Mouse (Mus musculus) embryonic fibroblast, embryonic 13.5 days (primary cell): Measurements from ENCODE around the gene Zbtb48.
A peak's percentile ranks its signal among the peaks of the same experiment; 100 is the strongest.

Experiments used
- CTCF ChIP-seq: IDR thresholded peaks from 2 replicates; pipeline ENCODE4 v1.5.1; 2011; ENCODE audit warnings: mild to moderate bottlenecking, control low read depth, low read length, moderate library complexity, borderline replicate concordance; ENCODE audit not compliant: insufficient read depth
- POLR2A ChIP-seq: IDR thresholded peaks from 2 replicates; pipeline ENCODE4 v1.6.1; 2011; ENCODE audit warnings: low read depth, mild to moderate bottlenecking, control low read depth, low read length, moderate library complexity

DNA sequence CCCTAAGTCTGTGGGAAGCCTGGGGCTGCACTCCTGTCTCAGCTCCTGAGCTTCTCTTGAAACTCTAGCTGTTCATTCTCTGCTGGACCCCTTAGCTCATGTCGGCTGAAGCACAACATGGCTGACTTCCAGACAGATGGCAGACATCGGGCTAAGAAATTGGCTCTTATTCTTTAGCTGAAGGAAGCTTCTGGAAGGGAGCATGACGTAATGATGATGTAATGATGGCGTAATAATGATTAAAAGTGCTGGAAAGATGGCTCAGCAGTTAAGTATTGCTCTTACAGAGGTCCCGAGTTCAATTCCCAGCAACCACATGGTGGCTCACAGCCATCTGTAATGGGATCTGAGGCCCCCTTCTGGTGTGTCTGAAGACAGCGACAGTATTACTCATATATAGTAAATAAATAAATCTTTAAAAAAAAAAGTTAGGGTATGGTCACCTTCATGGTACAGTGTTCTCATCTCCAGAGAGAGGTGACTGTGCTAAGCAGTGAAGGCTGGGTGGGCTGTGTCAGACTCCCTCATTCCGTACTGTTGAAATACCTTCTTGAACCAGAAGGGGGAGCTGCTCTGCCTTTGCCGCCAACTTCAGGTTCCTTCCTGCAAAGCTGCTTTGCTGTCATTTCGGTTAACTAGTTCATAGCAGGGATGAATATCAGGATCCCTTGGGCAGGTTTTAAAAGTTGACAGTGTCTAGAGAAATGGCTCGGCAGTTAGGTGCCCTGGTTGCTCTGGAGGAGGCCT, 55.1 kb downstream of the Zbtb48 start:
- peak; percentile 41; the same call in 1 of the 2 replicates for TF ChIP-seq CTCF
- no peak for TF ChIP-seq POLR2A
